Mouse (Mus musculus): ENCODE results near the gene Nppc. TPM values are rescaled to one million over a fixed set of nuclear protein-coding genes. Genes with fewer than 3 reads are reported as not detected.

Gene Nppc
- not detected for total RNA-seq (2023)

GRCm38 (mm10) chr1:86670279-86671038, at the start of gene Nppc:
Nppc (minus strand) TSS chr1:86670571.

GRCm38 (mm10) chr1:86703300-86703964, 33.1 kb upstream of the Nppc start, which contains the start of gene Dis3l2:
Dis3l2 (plus strand) TSS chr1:86703808.

Other genes with a start within 250 kb of the Nppc start
- gene Nmur1, start 244.3 kb downstream of the Nppc start, total RNA-seq (2023) = not detected
- not detected for gene Tex44, start 244.2 kb downstream of the Nppc start, total RNA-seq (2023)
- gene Ptma, start 143.8 kb downstream of the Nppc start, total RNA-seq (2023) = 1,380 TPM
- gene Pde6d, start 87.9 kb downstream of the Nppc start, total RNA-seq (2023) = 20.1 TPM
- 10.7 TPM for gene Cops7b, start 87.7 kb downstream of the Nppc start, total RNA-seq (2023)
- 24.1 TPM for gene Dis3l2, start 33.2 kb upstream of the Nppc start, total RNA-seq (2023)

All from CD8-positive naive resting alpha-beta T cell, adult 57 days (primary cell).